Mouse (Mus musculus) E14TG2a.4 (cell line): ENCODE data around the gene Aco2.

Experiments
- CTCF ChIP-seq: conservative IDR thresholded peaks from 2 replicates; pipeline ENCODE4 v1.5.1; 2014; ENCODE audit warnings: low read length
- NANOG ChIP-seq: IDR thresholded peaks from 2 replicates; pipeline ENCODE4 v1.6.1; 2014; ENCODE audit warnings: borderline replicate concordance, low read length, mixed read lengths

- TF ChIP-seq CTCF (no peak), NANOG (0 out of 2 replicates have a peak, but pooled peaks have one; percentile 3)
Observed at GRCm38 (mm10) chr15:81871604-81872261, 376 bp upstream of the Aco2 start, which contains the start of gene Phf5a.
